Comparison of ENCODE assay signal across 28 mouse cellular contexts in the genomic region with DNA sequence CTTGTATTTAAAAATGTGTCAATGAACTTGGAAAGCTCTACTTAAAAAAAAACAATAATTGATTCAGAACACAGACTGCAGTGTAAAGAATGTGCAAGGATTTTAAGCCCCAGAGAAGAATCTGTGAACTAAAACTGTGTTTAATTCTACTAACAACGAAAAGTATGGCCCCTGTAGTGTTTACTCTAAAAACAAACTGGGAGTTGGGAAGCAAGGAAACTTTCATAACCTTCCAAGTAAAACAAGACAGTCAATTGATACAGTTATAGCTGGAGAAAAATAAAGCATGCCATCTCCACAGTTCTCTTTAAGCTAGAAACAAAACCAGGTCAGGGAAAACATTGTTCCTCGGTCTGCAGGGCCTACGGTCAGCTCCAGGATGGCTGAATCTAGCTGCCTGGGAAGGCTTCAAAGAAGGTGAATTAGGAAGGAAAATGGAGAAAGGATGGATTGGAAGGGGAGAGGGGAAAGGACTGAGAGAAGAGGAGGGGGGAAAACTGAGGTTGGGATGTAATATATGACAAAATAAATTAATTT.
DNase-seq lines count a peak whose midpoint lies in the region; ATAC-seq and TF ChIP-seq lines count a peak whose summit lies in the region.
"Had no signal": no experiment of that assay in that cellular context is flagged by ENCODE, and none has a peak within 500 bp of the region (broad histone marks: within the 10 kb centered on the region; RNA-seq: fewer than 3 reads in every experiment).

No protein-coding gene starts in this region.

- whole genome bisulfite sequencing in heart, embryonic 13.5 days = 48% methylated on average over 3 of the region's 3 CpGs
- WGBS in kidney, adult 2 months = 26% methylated on average over 3 of the region's 3 CpGs
- 14% methylated on average over 3 of the region's 3 CpGs for whole genome bisulfite sequencing in kidney, embryonic 16.5 days

- H3K4me3 ChIP-seq in heart, embryonic 13.5 days = no peak overlapping the region
- no peak overlapping the region for H3K4me3 ChIP-seq in kidney, adult 2 months (ENCODE audit: insufficient read depth, low read depth, low read length)
- H3K4me3 ChIP-seq in kidney, embryonic 16.5 days (ENCODE audit: low read length) = no peak overlapping the region
- H3K4me3 ChIP-seq: embryonic facial prominence, embryonic 15.5 days; gastrocnemius, adult 2 months had no signal

- no peak for TF ChIP-seq CTCF in kidney, adult 2 months (conservative IDR thresholded peaks at IDR 0.05; ENCODE audit: insufficient read depth, insufficient read length, low read depth, low read length)

- no peaks in the 10 kb centered on the region for H3K9me3 ChIP-seq in heart, embryonic 13.5 days
- no peaks in the 10 kb centered on the region for H3K9me3 ChIP-seq in kidney, embryonic 16.5 days (ENCODE audit: low read length)
- H3K9me3 ChIP-seq: embryonic facial prominence, embryonic 15.5 days had no signal

- H3K27me3 ChIP-seq in heart, embryonic 13.5 days (replicated peaks) = no peaks in the 10 kb centered on the region
- H3K27me3 ChIP-seq in kidney, adult 2 months (replicated peaks; ENCODE audit: control insufficient read depth, insufficient read depth, low read length) = no peaks in the 10 kb centered on the region
- H3K27me3 ChIP-seq in kidney, embryonic 16.5 days (ENCODE audit: insufficient read depth, low read length) = no peaks in the 10 kb centered on the region
- H3K27me3 ChIP-seq: embryonic facial prominence, embryonic 15.5 days had no signal

- H3K36me3 ChIP-seq in heart, embryonic 13.5 days = no peaks in the 10 kb centered on the region
- H3K36me3 ChIP-seq in kidney, adult 2 months (ENCODE audit: control insufficient read depth, insufficient read depth, low read length) = no peaks in the 10 kb centered on the region
- no peaks in the 10 kb centered on the region for H3K36me3 ChIP-seq in kidney, embryonic 16.5 days (ENCODE audit: insufficient read depth, low read length)
- H3K36me3 ChIP-seq: embryonic facial prominence, embryonic 15.5 days had no signal

- TF ChIP-seq POLR2A in kidney, adult 2 months (IDR thresholded peaks at IDR 0.05; ENCODE audit: low read depth, low read length) = no peak

- ATAC-seq in heart, embryonic 13.5 days (ENCODE audit: extremely low read depth, insufficient number of reproducible peaks, low FRiP score, low TSS enrichment) = no peak
- peak; percentile 65; the same call in 1 of the 2 replicates for ATAC-seq in kidney, embryonic 16.5 days (ENCODE audit: low FRiP score, low TSS enrichment)
- ATAC-seq: CD4-positive, CD25-positive, alpha-beta regulatory T cell, adult 4 months; forebrain, embryonic 14.5 days; forebrain, postnatal 0 days; hindbrain, postnatal 0 days; inflammation-experienced regulatory T-cells, adult 6 months; intestine, embryonic 16.5 days had no signal

- H3K4me2 ChIP-seq in heart, embryonic 13.5 days = no peak overlapping the region
- no peak overlapping the region for H3K4me2 ChIP-seq in kidney, embryonic 16.5 days (replicated peaks; ENCODE audit: low read depth, low read length)
- H3K4me2 ChIP-seq: embryonic facial prominence, embryonic 15.5 days; heart, embryonic 11.5 days; hindbrain, embryonic 14.5 days had no signal

- DNase-seq in heart, adult 9 months (ENCODE audit: low spot score in 2 of 2) = no peak
- peak; percentile 4 for DNase-seq in kidney, adult 2 months
- no peak for DNase-seq in kidney, adult 8-10 months
- no peak for DNase-seq in kidney, postnatal 4 days
- no peak for DNase-seq in thymus, postnatal 36 days
- DNase-seq: adrenal gland, adult 2 months; adrenal gland, postnatal 14 days; cerebellum, adult 11-12 months; cerebellum, adult 8-10 months; cerebellum, postnatal 10 days; cerebellum, postnatal 36 days; embryo, embryonic 11 days; forebrain, postnatal 0 days; gastrocnemius, adult 2 months; gastrocnemius, postnatal 14 days; heart, adult 11 months; heart, postnatal 10 days; heart, postnatal 4 days had no signal

- H3K4me1 ChIP-seq in heart, embryonic 13.5 days = peaks cover 14% of the 10 kb centered on the region
- no peaks in the 10 kb centered on the region for H3K4me1 ChIP-seq in kidney, adult 2 months (ENCODE audit: control insufficient read depth, insufficient read depth, low read length)
- H3K4me1 ChIP-seq in kidney, embryonic 16.5 days (ENCODE audit: insufficient read depth, low read length) = no peaks in the 10 kb centered on the region
- H3K4me1 ChIP-seq: embryonic facial prominence, embryonic 15.5 days had no signal

- H3K9ac ChIP-seq in heart, embryonic 13.5 days = no peak overlapping the region
- H3K9ac ChIP-seq in kidney, embryonic 16.5 days (replicated peaks; ENCODE audit: low read length) = no peak overlapping the region
- H3K9ac ChIP-seq: embryonic facial prominence, embryonic 15.5 days; forebrain, postnatal 0 days; hindbrain, embryonic 14.5 days had no signal

- H3K27ac ChIP-seq in heart, embryonic 13.5 days (replicated peaks) = 0 out of 2 replicates have a peak overlapping the region, but pooled peaks have one; percentile 20
- H3K27ac ChIP-seq in kidney, adult 2 months (ENCODE audit: insufficient read depth, low read depth, low read length) = no peak overlapping the region
- no peak overlapping the region for H3K27ac ChIP-seq in kidney, embryonic 16.5 days (ENCODE audit: low read length)
- H3K27ac ChIP-seq: embryonic facial prominence, embryonic 15.5 days; gastrocnemius, adult 2 months; hindbrain, embryonic 14.5 days; hindbrain, postnatal 0 days had no signal
